Mouse (Mus musculus) left cerebral cortex, adult 18-20 months (tissue): ENCODE results near the gene Olfr1346. TPM values are rescaled to one million over a fixed set of nuclear protein-coding genes. Genes with fewer than 3 reads are reported as not detected.
A peak's percentile ranks its signal among the peaks of the same experiment; 100 is the strongest.
"Not testable (repeated sequence)": the region's sequence is repeated elsewhere in the genome, so short reads cannot be mapped to it uniquely, and the experiment has no call there.

Experiments
- DNase-seq, 2 experiments: peaks; one replicate each; pipeline ENCODE4 v3.0.0; 2021 to 2022; ENCODE audit warnings: low spot score in 2 of 2, mixed read lengths in 1 of 2
- long read RNA-seq, 2 experiments: library from polyadenylated mRNA; stranded (forward); transcript quantifications; one replicate each; pipeline ENCODE4 v2.0.0; 2021
- total RNA-seq, 2 experiments: library from RNA; stranded (reverse); gene quantifications; 2 replicates each; pipeline ENCODE4 v1.2.3; 2021

Olfr1346 gene
- total RNA-seq, result not detected
- long read RNA-seq, experiment 1, result 0 reads
- long read RNA-seq, experiment 2, result 0 reads

- no peak for DNase-seq
Measured at GRCm38 (mm10) chr7:6466951-6467350, at the start of gene Olfr1346. TSS of gene Olfr1346 (plus strand) at chr7:6467101.

DNA sequence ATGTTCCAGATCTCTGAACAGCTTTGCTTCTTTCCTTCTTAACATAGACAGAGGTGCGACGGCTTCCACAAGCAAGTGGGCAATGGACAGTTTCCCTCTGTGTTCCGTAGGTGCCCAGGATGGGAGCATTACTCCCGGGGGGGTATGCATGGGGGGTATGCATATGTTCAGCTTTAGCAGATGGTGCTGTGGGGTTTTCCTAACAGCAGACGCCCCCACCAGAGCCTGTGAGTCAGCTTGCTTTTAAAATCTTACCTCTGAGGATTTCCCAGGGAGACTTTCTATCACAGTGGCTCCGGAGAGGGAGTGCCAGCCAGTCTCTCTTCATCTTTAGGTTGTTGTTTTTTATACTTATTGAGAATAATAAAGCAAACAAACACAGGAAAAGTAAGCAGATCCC is 47.0 kb upstream of the Olfr1346 start:
- DNase-seq, result peak; percentile 50 to 60

GRCm38 (mm10) chr7:6429381-6429780 is 37.5 kb upstream of the Olfr1346 start:
- no peak for DNase-seq

- DNase-seq, result peak in 1 of 2 experiments; percentile 27
Measured at GRCm38 (mm10) chr7:6430342-6430741, 36.6 kb upstream of the Olfr1346 start.

- DNase-seq, result no peak
Measured at GRCm38 (mm10) chr7:6438388-6438787, 28.5 kb upstream of the Olfr1346 start, which contains the start of gene Olfr1344. TSS of gene Olfr1344 (plus strand) at chr7:6438688.

DNA sequence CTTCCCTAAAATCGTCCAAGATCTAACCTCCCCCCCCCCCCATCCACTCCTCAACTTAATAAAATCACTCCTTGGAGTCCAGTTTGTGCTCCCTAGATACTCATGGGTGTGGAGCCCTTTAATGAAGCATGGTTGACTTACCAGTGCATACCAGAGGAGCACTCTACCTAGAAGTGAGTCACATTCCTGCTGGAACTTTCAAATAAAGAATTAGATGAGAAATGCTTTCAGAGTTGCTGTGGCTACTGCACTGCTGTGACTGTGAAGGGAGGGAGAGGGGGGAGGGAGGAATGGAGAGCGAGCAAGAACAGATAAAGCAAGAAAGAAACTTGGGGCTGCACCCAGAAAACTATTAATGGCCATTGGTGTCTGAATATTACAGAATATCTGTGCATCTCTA is 25.7 kb upstream of the Olfr1346 start:
- no peak for DNase-seq

DNA sequence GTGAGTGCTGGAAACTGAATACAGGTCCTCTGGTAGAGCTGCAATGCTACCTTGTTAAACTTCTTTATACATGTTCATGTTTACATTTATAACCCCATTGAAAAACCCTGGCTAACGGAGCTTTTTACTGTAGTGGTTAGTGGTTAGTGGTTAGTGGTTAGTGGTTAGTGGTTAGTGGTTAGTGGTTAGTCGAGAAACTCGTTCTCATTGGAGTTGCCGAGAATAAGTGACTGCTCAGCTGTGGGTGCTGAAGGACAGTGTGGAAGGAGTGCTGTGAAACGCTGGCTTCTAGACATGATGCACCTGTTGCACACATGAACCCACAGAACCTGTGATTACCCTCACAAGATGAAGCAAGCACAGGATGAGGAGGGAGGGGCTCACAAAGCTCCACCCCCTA is 19.1 kb upstream of the Olfr1346 start:
- no peak for DNase-seq

DNA sequence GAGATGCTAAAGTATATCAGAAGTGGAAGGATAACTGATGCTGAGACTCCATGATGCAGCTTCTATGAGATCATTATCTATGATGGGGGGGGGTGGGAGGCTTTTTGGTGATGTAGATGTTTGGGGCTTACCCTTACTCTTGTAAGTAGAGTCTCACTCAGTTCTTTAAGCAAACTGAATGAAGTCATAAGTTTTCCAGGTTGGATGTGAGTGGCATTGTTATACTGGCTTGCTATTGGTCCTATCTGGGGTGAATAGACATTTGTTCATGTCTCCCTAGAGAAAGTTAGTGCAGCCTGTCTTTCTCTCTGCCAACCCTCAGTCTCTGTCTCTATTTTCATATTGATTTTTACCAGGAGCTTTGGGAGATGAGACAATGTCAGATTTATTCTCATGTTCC is 11.0 kb upstream of the Olfr1346 start, which contains the start of gene Olfr1336:
Gene Olfr1336 (plus strand): TSS at position 301 of the 400 bp plus-strand sequence.
- DNase-seq, result no peak

DNA sequence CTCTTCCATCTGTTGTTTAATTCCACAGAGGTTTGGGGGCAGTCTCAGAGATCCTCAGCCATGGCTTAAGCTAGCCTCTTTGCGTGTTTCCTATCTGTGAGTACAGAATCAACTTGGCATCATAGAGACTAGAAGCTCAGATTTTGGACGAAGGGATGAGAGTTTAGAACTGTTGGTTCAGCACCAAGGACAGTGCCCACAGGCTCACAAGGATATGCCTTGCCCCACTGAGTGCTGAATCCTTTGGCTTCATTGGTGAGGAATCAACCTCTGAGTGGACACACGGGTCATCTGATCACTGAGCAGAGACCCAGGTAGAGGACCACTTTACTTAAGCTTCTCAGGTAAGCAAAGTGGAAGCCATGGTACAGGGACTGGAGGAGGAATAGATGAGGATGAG is 10.5 kb upstream of the Olfr1346 start:
- no peak for DNase-seq

DNA sequence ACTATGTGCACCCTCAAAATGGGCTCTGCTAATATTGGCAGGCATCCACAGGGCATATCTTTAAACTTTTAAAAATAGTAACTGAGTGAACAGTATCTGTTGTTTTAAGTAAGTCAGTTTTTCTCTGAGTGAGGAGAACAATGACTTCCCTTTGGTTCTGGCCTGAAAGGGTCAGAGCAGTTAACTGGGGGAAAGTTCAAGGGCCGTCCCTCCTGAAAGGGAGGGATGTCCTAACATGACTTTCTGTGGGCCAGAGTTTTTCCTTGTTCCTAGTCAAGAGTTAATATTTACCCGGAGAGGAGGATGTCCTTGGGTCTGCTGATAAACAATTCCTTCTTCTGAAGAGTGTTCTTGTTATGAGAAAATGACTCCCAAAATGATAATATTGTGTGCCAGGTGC is 10.7 kb downstream of the Olfr1346 start:
- not testable (repeated sequence) for DNase-seq

DNA sequence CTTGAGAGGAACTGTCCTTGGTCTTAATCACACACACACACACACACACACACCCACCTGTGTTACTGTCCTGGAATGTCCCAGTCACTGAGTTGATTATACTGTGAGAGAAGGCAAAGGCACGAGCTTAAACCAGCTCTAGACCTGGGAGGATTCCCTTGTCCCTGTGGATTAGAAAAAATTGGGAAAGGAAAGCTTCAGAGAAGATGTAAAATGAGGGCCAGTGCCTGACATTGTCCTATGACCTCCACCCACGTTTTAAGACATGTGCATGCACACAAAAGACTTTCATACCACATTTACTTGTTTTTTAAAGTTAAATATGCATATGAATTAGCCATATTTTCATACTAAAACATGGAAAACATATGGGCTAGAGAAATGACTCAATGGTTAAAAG is 19.9 kb downstream of the Olfr1346 start, which contains the start of gene Olfr5:
Gene Olfr5 (minus strand): TSS at position 101 of the 400 bp plus-strand sequence.
- DNase-seq, result no peak

DNA sequence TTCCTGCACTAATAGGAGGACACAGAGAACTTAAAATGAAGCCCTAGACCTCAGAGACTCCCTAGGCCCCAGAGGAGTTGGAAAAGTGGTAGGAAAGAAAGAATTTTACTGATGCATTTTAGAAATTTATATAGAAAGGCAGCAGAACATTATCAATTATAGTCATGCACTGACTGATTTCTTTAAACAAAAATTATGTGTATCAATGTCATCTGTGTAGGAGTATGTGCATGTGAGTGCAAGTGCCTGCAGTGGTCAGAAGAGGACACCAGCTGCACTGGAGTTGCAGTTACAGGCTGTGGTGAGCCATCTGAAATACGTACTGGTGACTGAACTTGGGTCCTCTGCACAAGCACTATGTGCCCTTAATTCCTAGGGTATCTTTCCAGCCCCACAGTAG is 32.8 kb downstream of the Olfr1346 start, which contains the start of gene Olfr1347:
Gene Olfr1347 (minus strand): TSS at position 101 of the 400 bp plus-strand sequence.
- DNase-seq, result no peak

DNA sequence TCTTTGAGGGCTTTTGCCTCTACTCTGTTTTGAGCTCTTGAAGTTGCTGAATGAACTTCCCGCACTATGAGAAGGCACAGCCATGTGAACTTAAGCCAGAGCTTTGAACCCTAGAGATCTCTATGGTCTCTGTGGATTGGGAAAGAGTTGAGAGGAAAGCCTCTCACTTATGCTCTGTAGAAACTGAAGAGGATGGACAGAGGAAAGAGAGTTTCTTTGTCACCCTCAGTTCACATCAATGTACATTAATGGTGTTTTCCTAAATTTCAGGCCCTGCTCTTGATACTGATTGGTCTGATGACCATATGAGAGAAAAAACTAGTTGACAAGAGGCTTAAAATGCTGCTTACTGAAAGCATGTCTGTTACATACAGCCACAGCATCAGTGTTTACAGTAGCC is 41.7 kb downstream of the Olfr1346 start, which contains the start of gene Olfr1348:
Gene Olfr1348 (minus strand): TSS at position 101 of the 400 bp plus-strand sequence.
- DNase-seq, result no peak

DNA sequence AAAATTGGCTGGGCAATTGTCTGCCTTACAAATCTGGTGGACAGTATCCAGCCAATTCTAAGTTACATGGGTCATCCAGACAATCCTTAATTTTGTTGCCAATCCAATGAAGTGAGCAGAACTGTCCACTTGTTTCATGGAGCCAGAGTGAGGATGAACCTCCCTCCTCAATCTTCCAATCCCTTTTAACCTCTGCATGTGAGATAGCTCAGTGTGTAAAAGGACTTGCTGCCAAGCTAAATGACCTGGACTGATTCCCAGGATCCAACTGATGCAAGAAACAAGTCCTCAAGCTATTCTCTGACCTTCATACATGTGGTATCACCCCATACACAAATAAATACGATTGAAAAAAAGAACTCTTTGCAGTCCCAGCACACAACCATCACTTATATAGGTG is 54.8 kb downstream of the Olfr1346 start:
- DNase-seq, result no peak

DNA sequence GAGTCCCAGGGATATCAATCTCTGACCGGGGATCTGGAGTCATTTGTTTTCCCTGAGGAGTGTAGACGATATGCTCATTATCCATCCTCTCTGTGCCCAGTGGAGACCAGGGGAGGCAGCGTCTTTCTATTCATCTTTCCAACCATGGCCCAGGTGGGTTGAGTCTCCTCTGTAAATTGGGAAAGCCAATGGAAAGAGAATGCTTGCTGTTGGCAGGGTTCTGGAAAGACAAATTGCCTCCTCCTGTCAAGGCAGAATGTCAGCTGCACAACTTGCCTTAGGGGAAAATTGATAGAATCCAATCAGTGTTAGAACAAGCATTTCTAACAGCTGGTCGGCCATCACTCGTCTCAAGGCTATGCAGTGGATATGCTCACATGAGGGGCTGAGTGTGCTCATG is 55.9 kb downstream of the Olfr1346 start, which contains the start of gene Olfr1349:
Gene Olfr1349 (minus strand): TSS at position 101 of the 400 bp plus-strand sequence.
- DNase-seq, result no peak

DNA sequence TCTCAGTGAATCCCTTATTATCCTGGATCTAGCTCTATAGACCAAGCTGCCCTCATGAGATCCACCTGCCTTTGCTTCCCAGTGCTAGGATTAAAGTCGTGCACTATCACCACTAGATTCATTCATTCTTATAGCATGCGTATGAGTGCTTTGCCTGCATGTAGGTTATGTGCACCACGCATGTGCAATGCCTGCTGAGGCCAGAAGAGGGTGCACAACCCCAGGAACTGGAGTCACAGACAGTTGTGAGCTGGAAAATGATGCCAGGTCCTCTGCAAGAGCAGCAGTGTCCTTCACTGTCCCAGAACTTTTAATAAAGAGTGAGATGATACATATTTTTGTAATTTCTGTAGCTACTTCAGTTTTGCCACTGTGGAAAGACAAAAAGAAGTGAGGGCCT is 58.1 kb downstream of the Olfr1346 start:
- no peak for DNase-seq

DNA sequence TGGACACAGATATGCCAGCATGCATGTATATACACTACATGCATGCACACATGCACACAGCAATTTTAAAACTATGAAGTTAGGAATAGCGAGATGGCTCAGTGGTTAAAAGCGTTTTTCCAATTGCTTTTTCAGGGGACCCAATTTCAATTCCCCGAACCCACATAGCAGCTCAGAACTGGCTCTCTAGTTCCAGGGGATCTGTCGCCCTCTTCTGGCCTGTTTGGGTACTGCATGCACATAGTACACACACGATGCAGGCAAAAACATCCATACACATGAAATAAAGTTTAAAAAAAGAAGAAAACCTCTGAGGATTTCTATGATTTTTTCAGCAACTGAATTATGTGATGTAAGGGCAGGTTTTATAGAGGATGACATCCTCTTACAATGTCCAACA is 59.2 kb downstream of the Olfr1346 start:
- DNase-seq, result no peak

Other genes starting within 250 kb of the Olfr1346 start
- not detected for gene Zscan5b, start 244.8 kb upstream of the Olfr1346 start, total RNA-seq
- not detected for gene Epp13, start 214.4 kb upstream of the Olfr1346 start, total RNA-seq
- gene Zfp667, start 180.5 kb upstream of the Olfr1346 start, total RNA-seq, result 10 to 100 TPM; 15.8 to 16.8 TPM
- 10 to 100 TPM; 10.2 to 13.1 TPM for gene Zfp583, start 135.8 kb upstream of the Olfr1346 start, total RNA-seq
- gene Gm3854, start 123.3 kb upstream of the Olfr1346 start, total RNA-seq, result 1 to 10 TPM; 4.8 to 5.4 TPM
- 1 to 10 TPM; 4.1 to 5.2 TPM for gene Zfp78, start 103.8 kb upstream of the Olfr1346 start, total RNA-seq
- 1 to 10 TPM; 7.7 to 8.6 TPM for gene Zfp28, start 83.8 kb upstream of the Olfr1346 start, total RNA-seq
- gene Smim17, start 68.4 kb upstream of the Olfr1346 start, total RNA-seq, result 10 to 100 TPM; 14.0 to 14.5 TPM
- under 1 TPM; 0.21 to 0.28 TPM for gene Gm20715, start 56.8 kb upstream of the Olfr1346 start, total RNA-seq
- gene Olfr1344, start 28.4 kb upstream of the Olfr1346 start, total RNA-seq, result 1 to 10 TPM in 1 of 2 experiments, under 1 TPM in 1; 0.40 to 1.0 TPM
- not detected for gene Olfr1336, start 10.9 kb upstream of the Olfr1346 start, total RNA-seq
- gene Olfr5, start 19.8 kb downstream of the Olfr1346 start, total RNA-seq, result not detected
- not detected for gene Olfr1347, start 32.7 kb downstream of the Olfr1346 start, total RNA-seq
- not detected for gene Olfr1348, start 41.6 kb downstream of the Olfr1346 start, total RNA-seq
- not detected for gene Olfr1349, start 55.8 kb downstream of the Olfr1346 start, total RNA-seq
- not detected for gene Olfr1350, start 97.7 kb downstream of the Olfr1346 start, total RNA-seq
- gene Zim1, start 229.3 kb downstream of the Olfr1346 start, total RNA-seq, result 1 to 10 TPM; 3.8 to 6.6 TPM